In genomic region chr2:85022043-85022442, GRCm38 (mm10) we compare ENCODE assay signal across 9 mouse cellular contexts. TPM values are rescaled to one million over a fixed set of nuclear protein-coding genes. Genes with fewer than 3 reads are reported as not detected.
DNase-seq lines count a peak whose midpoint lies in the region; ATAC-seq and TF ChIP-seq lines count a peak whose summit lies in the region.
"Had no signal": no experiment of that assay in that cellular context is flagged by ENCODE, and none has a peak within 500 bp of the region (broad histone marks: within the 10 kb centered on the region; RNA-seq: fewer than 3 reads in every experiment).

No protein-coding gene starts in this region.

- no peak overlapping the region for H3K4me3 ChIP-seq in lung, postnatal 0 days (ENCODE audit: low read depth, low read length)
- H3K4me3 ChIP-seq: limb, embryonic 15.5 days; neural tube, embryonic 13.5 days had no signal

- no peak for TF ChIP-seq POLR2A in brain, embryonic 14.5 days (IDR thresholded peaks at IDR 0.05; ENCODE audit: borderline replicate concordance, extremely low read depth, insufficient read depth, insufficient read length, poor library complexity, severe bottlenecking)

- no peak for TF ChIP-seq EP300 in lung, postnatal 0 days (IDR thresholded peaks at IDR 0.05)

- no peak for ATAC-seq in lung, postnatal 0 days

- H3K27me3 ChIP-seq in lung, postnatal 0 days (replicated peaks; ENCODE audit: insufficient read depth, low read length): no peaks in the 10 kb centered on the region
- H3K27me3 ChIP-seq: limb, embryonic 15.5 days; neural tube, embryonic 13.5 days had no signal

- H3K9me3 ChIP-seq in lung, postnatal 0 days (ENCODE audit: low read length): no peaks in the 10 kb centered on the region
- H3K9me3 ChIP-seq: limb, embryonic 15.5 days; neural tube, embryonic 13.5 days had no signal

- no peaks in the 10 kb centered on the region for H3K36me3 ChIP-seq in lung, postnatal 0 days (ENCODE audit: insufficient read depth, low read length)
- H3K36me3 ChIP-seq: limb, embryonic 15.5 days; neural tube, embryonic 13.5 days had no signal

- no peak overlapping the region for H3K4me2 ChIP-seq in lung, postnatal 0 days (replicated peaks; ENCODE audit: low read depth, low read length)
- H3K4me2 ChIP-seq: limb, embryonic 15.5 days; neural tube, embryonic 13.5 days had no signal

- peak; percentile 27 to 45 for DNase-seq in left cerebral cortex, adult 18-20 months (ENCODE audit: low spot score in 2 of 2)
- no peak for DNase-seq in left cerebral cortex, adult 9 months (ENCODE audit: low spot score in 2 of 2)
- peak; percentile 17 for DNase-seq in Muller cell, postnatal 12 days (ENCODE audit: inconsistent ontology term)
- DNase-seq in brain, embryonic 14.5 days (ENCODE audit: low read depth): peak; percentile 39
- DNase-seq in lung, postnatal 0 days (ENCODE audit: low spot score): peak; percentile 67
- DNase-seq in testis, postnatal 10 days (ENCODE audit: low spot score): no peak
- no peak for DNase-seq in thymus, postnatal 14 days

- WGBS in lung, postnatal 0 days: 23% methylated on average over 4 of the region's 4 CpGs

- H3K27ac ChIP-seq in lung, postnatal 0 days (ENCODE audit: low read length): no peak overlapping the region
- H3K27ac ChIP-seq: limb, embryonic 15.5 days; neural tube, embryonic 13.5 days had no signal

- no peaks in the 10 kb centered on the region for H3K4me1 ChIP-seq in lung, postnatal 0 days (ENCODE audit: insufficient read depth, low read depth, low read length)
- H3K4me1 ChIP-seq: limb, embryonic 15.5 days; neural tube, embryonic 13.5 days had no signal

- TF ChIP-seq CTCF in brain, embryonic 14.5 days (IDR thresholded peaks at IDR 0.05; ENCODE audit: borderline replicate concordance, extremely low read depth, insufficient read depth, insufficient read length): peak; percentile 72
- TF ChIP-seq CTCF in lung, postnatal 0 days (IDR thresholded peaks at IDR 0.05): peak; percentile 86

- no peak overlapping the region for H3K9ac ChIP-seq in lung, postnatal 0 days (replicated peaks; ENCODE audit: low read depth)
- H3K9ac ChIP-seq: limb, embryonic 15.5 days; neural tube, embryonic 13.5 days had no signal

RNA-seq across cellular contexts. Expression of gene Ssrp1, which starts 15.0 kb away (rescaled TPM):
- total RNA-seq in left cerebral cortex, adult 18-20 months (2021): 100 to 1,000 TPM; 105 to 109 TPM
- 191 and 223 TPM in 2 replicates for polyA plus RNA-seq in brain, embryonic 14.5 days (2012; rRNA removed)
- 81.8 and 87.3 TPM in 2 replicates for polyA plus RNA-seq in lung, postnatal 0 days (2015; fragmentation: Nextera tagmentation; extraction: Ambion mirVana)

RNA-seq across cellular contexts. Expression of gene P2rx3, which starts 15.2 kb away (rescaled TPM):
- total RNA-seq in left cerebral cortex, adult 18-20 months (2021): 1 to 10 TPM; 1.9 to 2.1 TPM
- polyA plus RNA-seq in brain, embryonic 14.5 days (2012; rRNA removed): 2.1 and 6.1 TPM in 2 replicates
- polyA plus RNA-seq in lung, postnatal 0 days (2015; fragmentation: Nextera tagmentation; extraction: Ambion mirVana): 0.07 and 0.08 TPM in 2 replicates

RNA-seq across cellular contexts. Expression of gene Tnks1bp1, which starts 25.8 kb away (rescaled TPM):
- total RNA-seq in left cerebral cortex, adult 18-20 months (2021): 100 to 1,000 TPM; 128 to 136 TPM
- 44.0 and 57.0 TPM in 2 replicates for polyA plus RNA-seq in brain, embryonic 14.5 days (2012; rRNA removed)
- 40.3 and 40.7 TPM in 2 replicates for polyA plus RNA-seq in lung, postnatal 0 days (2015; fragmentation: Nextera tagmentation; extraction: Ambion mirVana)

RNA-seq across cellular contexts. Expression of gene Prg3, which starts 34.0 kb away (rescaled TPM):
- total RNA-seq in left cerebral cortex, adult 18-20 months (2021): not detected
- polyA plus RNA-seq in brain, embryonic 14.5 days (2012; rRNA removed): not detected in 2 replicates
- not detected in 2 replicates for polyA plus RNA-seq in lung, postnatal 0 days (2015; fragmentation: Nextera tagmentation; extraction: Ambion mirVana)
- polyA plus RNA-seq: limb, embryonic 15.5 days; neural tube, embryonic 13.5 days had no signal

RNA-seq across cellular contexts. Expression of gene Prg2, which starts 41.8 kb away (rescaled TPM):
- not detected for total RNA-seq in left cerebral cortex, adult 18-20 months (2021)
- polyA plus RNA-seq in brain, embryonic 14.5 days (2012; rRNA removed): 0.14 and 0.16 TPM in 2 replicates
- not detected in 2 replicates for polyA plus RNA-seq in lung, postnatal 0 days (2015; fragmentation: Nextera tagmentation; extraction: Ambion mirVana)

Comparison
In these comparisons a context has a peak if more than half of its experiments do, and no peak if none do; other contexts are left out.
1. DNase-seq: peak in left cerebral cortex, adult 18-20 months (2 of 2), Muller cell, postnatal 12 days (single experiment), brain, embryonic 14.5 days (single experiment) and lung, postnatal 0 days (single experiment); none in left cerebral cortex, adult 9 months (0 of 2), testis, postnatal 10 days (single experiment) and thymus, postnatal 14 days (single experiment).